Mouse (Mus musculus): ENCODE data around the gene Aloxe3. TPM values are rescaled to one million over a fixed set of nuclear protein-coding genes. Genes with fewer than 3 reads are reported as not detected.

Gene Aloxe3
- 0.13 and 0.44 TPM in 2 replicates for polyA plus RNA-seq (2015; fragmentation: Nextera tagmentation; extraction: Ambion mirVana)

GRCm38 (mm10) chr11:69125852-69125918, at the start of gene Aloxe3:
Gene Aloxe3, plus strand, starts transcription at chr11:69125896.
- DNase-seq (ENCODE audit: low spot score) (no peak), ATAC-seq (no peak)
- Histone ChIP-seq H3K9me3 (ENCODE audit: low read length) (no peaks in the 10 kb centered on the region), H3K36me3 (ENCODE audit: insufficient read depth, low read length) (no peaks in the 10 kb centered on the region), H3K4me3 (ENCODE audit: low read depth, low read length) (peak within 1 kb of the TSS; percentile 40), H3K9ac (replicated peaks; ENCODE audit: low read depth) (0 out of 2 replicates have a peak within 1 kb of the TSS, but pooled peaks have one; percentile 6), H3K27ac (ENCODE audit: low read length) (peak within 1 kb of the TSS; percentile 74), H3K4me2 (replicated peaks; ENCODE audit: low read depth, low read length) (peak within 1 kb of the TSS; percentile 59), H3K4me1 (ENCODE audit: insufficient read depth, low read depth, low read length) (peaks cover 12% of the 10 kb centered on the region; the same call in 1 of the 2 replicates), H3K27me3 (replicated peaks; ENCODE audit: insufficient read depth, low read length) (no peaks in the 10 kb centered on the region)
- TF ChIP-seq CTCF (IDR thresholded peaks at IDR 0.05), result no peak
- TF ChIP-seq EP300 (IDR thresholded peaks at IDR 0.05), result no peak
- WGBS, result 0% methylated on average over 3 of the region's 3 CpGs

- no peaks in the 10 kb centered on the region for H3K36me3 ChIP-seq (ENCODE audit: insufficient read depth, low read length)
- H3K9ac ChIP-seq (replicated peaks; ENCODE audit: low read depth), result no peak overlapping the region
- ATAC-seq, result no peak
- DNase-seq (ENCODE audit: low spot score), result no peak
- peaks cover under 1% of the 10 kb centered on the region; the same call in 1 of the 2 replicates for H3K4me1 ChIP-seq (ENCODE audit: insufficient read depth, low read depth, low read length)
- WGBS, result 67% methylated on average over 5 of the region's 5 CpGs
- TF ChIP-seq EP300 (IDR thresholded peaks at IDR 0.05) (no peak), CTCF (IDR thresholded peaks at IDR 0.05) (no peak)
- no peak overlapping the region for H3K4me3 ChIP-seq (ENCODE audit: low read depth, low read length)
- H3K27me3 ChIP-seq (replicated peaks; ENCODE audit: insufficient read depth, low read length), result no peaks in the 10 kb centered on the region
- H3K9me3 ChIP-seq (ENCODE audit: low read length), result no peaks in the 10 kb centered on the region
- H3K4me2 ChIP-seq (replicated peaks; ENCODE audit: low read depth, low read length), result no peak overlapping the region
- no peak overlapping the region for H3K27ac ChIP-seq (ENCODE audit: low read length)
These were observed 49.1 kb upstream of the Aloxe3 start for GRCm38 (mm10) chr11:69076572-69076971.

- H3K27ac ChIP-seq (ENCODE audit: low read length), result no peak overlapping the region
- no peak overlapping the region for H3K4me2 ChIP-seq (replicated peaks; ENCODE audit: low read depth, low read length)
- ATAC-seq, result no peak
- TF ChIP-seq EP300 (IDR thresholded peaks at IDR 0.05) (no peak), CTCF (IDR thresholded peaks at IDR 0.05) (no peak)
- H3K9ac ChIP-seq (replicated peaks; ENCODE audit: low read depth), result no peak overlapping the region
- no peaks in the 10 kb centered on the region for H3K27me3 ChIP-seq (replicated peaks; ENCODE audit: insufficient read depth, low read length)
- no peak overlapping the region for H3K4me3 ChIP-seq (ENCODE audit: low read depth, low read length)
- H3K9me3 ChIP-seq (ENCODE audit: low read length), result no peaks in the 10 kb centered on the region
- DNase-seq (ENCODE audit: low spot score), result no peak
- no peaks in the 10 kb centered on the region for H3K4me1 ChIP-seq (ENCODE audit: insufficient read depth, low read depth, low read length)
- WGBS, result 77% methylated on average over 9 of the region's 9 CpGs
- H3K36me3 ChIP-seq (ENCODE audit: insufficient read depth, low read length), result no peaks in the 10 kb centered on the region
These were observed 48.4 kb upstream of the Aloxe3 start for GRCm38 (mm10) chr11:69077316-69077715.

- TF ChIP-seq EP300 (IDR thresholded peaks at IDR 0.05) (no peak), CTCF (IDR thresholded peaks at IDR 0.05) (no peak)
- 72% methylated on average over 6 of the region's 6 CpGs for WGBS
- Histone ChIP-seq H3K4me1 (ENCODE audit: insufficient read depth, low read depth, low read length) (no peaks in the 10 kb centered on the region), H3K4me3 (ENCODE audit: low read depth, low read length) (no peak overlapping the region), H3K27ac (ENCODE audit: low read length) (no peak overlapping the region), H3K9me3 (ENCODE audit: low read length) (no peaks in the 10 kb centered on the region), H3K36me3 (ENCODE audit: insufficient read depth, low read length) (no peaks in the 10 kb centered on the region), H3K9ac (replicated peaks; ENCODE audit: low read depth) (no peak overlapping the region), H3K4me2 (replicated peaks; ENCODE audit: low read depth, low read length) (no peak overlapping the region), H3K27me3 (replicated peaks; ENCODE audit: insufficient read depth, low read length) (no peaks in the 10 kb centered on the region)
- no peak for ATAC-seq
- DNase-seq (ENCODE audit: low spot score), result no peak
These were observed 47.7 kb upstream of the Aloxe3 start for GRCm38 (mm10) chr11:69078041-69078440.

- TF ChIP-seq EP300 (IDR thresholded peaks at IDR 0.05) (no peak), CTCF (IDR thresholded peaks at IDR 0.05) (no peak)
- peak; percentile 50 for DNase-seq (ENCODE audit: low spot score)
- no peak for ATAC-seq
- H3K9me3 ChIP-seq (ENCODE audit: low read length), result no peaks in the 10 kb centered on the region
- H3K36me3 ChIP-seq (ENCODE audit: insufficient read depth, low read length), result no peaks in the 10 kb centered on the region
- no peak overlapping the region for H3K4me2 ChIP-seq (replicated peaks; ENCODE audit: low read depth, low read length)
- H3K4me3 ChIP-seq (ENCODE audit: low read depth, low read length), result no peak overlapping the region
- no peaks in the 10 kb centered on the region for H3K27me3 ChIP-seq (replicated peaks; ENCODE audit: insufficient read depth, low read length)
- WGBS, result 69% methylated on average over 5 of the region's 5 CpGs
- no peak overlapping the region for H3K9ac ChIP-seq (replicated peaks; ENCODE audit: low read depth)
- no peaks in the 10 kb centered on the region for H3K4me1 ChIP-seq (ENCODE audit: insufficient read depth, low read depth, low read length)
- no peak overlapping the region for H3K27ac ChIP-seq (ENCODE audit: low read length)
These were observed 46.8 kb upstream of the Aloxe3 start for GRCm38 (mm10) chr11:69078805-69079438.

- TF ChIP-seq CTCF (IDR thresholded peaks at IDR 0.05) (no peak), EP300 (IDR thresholded peaks at IDR 0.05) (no peak)
- Histone ChIP-seq H3K4me3 (ENCODE audit: low read depth, low read length) (no peak overlapping the region), H3K9me3 (ENCODE audit: low read length) (no peaks in the 10 kb centered on the region), H3K27me3 (replicated peaks; ENCODE audit: insufficient read depth, low read length) (no peaks in the 10 kb centered on the region), H3K4me1 (ENCODE audit: insufficient read depth, low read depth, low read length) (no peaks in the 10 kb centered on the region), H3K4me2 (replicated peaks; ENCODE audit: low read depth, low read length) (no peak overlapping the region), H3K36me3 (ENCODE audit: insufficient read depth, low read length) (no peaks in the 10 kb centered on the region), H3K9ac (replicated peaks; ENCODE audit: low read depth) (no peak overlapping the region), H3K27ac (ENCODE audit: low read length) (no peak overlapping the region)
- ATAC-seq, result no peak
- DNase-seq (ENCODE audit: low spot score), result peak; percentile 5
- WGBS, result 79% methylated on average over 15 of the region's 15 CpGs
These were observed 45.4 kb upstream of the Aloxe3 start for GRCm38 (mm10) chr11:69080102-69080854.

Measured in lung, postnatal 0 days (tissue).